Mouse (Mus musculus) lung, embryonic 14.5 days (tissue): ENCODE results near the gene Alppl2. TPM values are rescaled to one million over a fixed set of nuclear protein-coding genes. Genes with fewer than 3 reads are reported as not detected.

Source experiments
- ATAC-seq: fragments of 200-750 bp; cut with Nextera tagmentation; 2 replicates; pipeline ENCODE4 v1.8.0; 2017; ENCODE audit warnings: mild to moderate bottlenecking, moderate TSS enrichment, moderate library complexity; ENCODE audit not compliant: insufficient read depth
- DNase-seq: peaks from one replicate; pipeline ENCODE4 v3.0.0-alpha.2; 2015
- H3K27ac ChIP-seq: fragments of 300-500 bp; sonication (generic); 2 replicates; pipeline ENCODE4 v1.5.1; 2014; ENCODE audit warnings: low read depth, mild to moderate bottlenecking, moderate library complexity
- H3K27me3 ChIP-seq: fragments of 300-500 bp; sonication (generic); 2 replicates; pipeline ENCODE4 v1.6.1; 2014; ENCODE audit warnings: low read length, control low read depth; ENCODE audit not compliant: insufficient read depth
- H3K36me3 ChIP-seq: fragments of 300-500 bp; sonication (generic); 2 replicates; pipeline ENCODE4 v1.6.1; 2014; ENCODE audit warnings: control low read depth; ENCODE audit not compliant: insufficient read depth
- H3K4me1 ChIP-seq: fragments of 300-500 bp; sonication (generic); 2 replicates; pipeline ENCODE4 v1.6.1; 2014; ENCODE audit warnings: antibody characterized with exemption, control low read depth; ENCODE audit not compliant: insufficient read depth
- H3K4me2 ChIP-seq: fragments of 300-500 bp; sonication (generic); 2 replicates; pipeline ENCODE4 v1.6.1; 2014; ENCODE audit warnings: mild to moderate bottlenecking
- H3K4me3 ChIP-seq: fragments of 300-500 bp; sonication (generic); 2 replicates; pipeline ENCODE4 v1.5.1; 2014; ENCODE audit warnings: low read depth, low read length
- H3K9ac ChIP-seq: fragments of 300-500 bp; sonication (generic); 2 replicates; pipeline ENCODE4 v1.6.1; 2014
- H3K9me3 ChIP-seq: fragments of 300-500 bp; sonication (generic); 2 replicates; pipeline ENCODE4 v1.6.1; 2016; ENCODE audit warnings: low read depth, low read length, control low read depth
- CTCF ChIP-seq: IDR thresholded peaks from 2 replicates; pipeline ENCODE4 v1.5.1; 2016; ENCODE audit warnings: antibody characterized with exemption, low read depth
- WGBS: fragments of 180-500 bp; shearing (Covaris S2); extraction: QIAGEN DNeasy Blood & Tissue Kit; methylation state at CpG from one replicate; pipeline ENCODE4 v1.1.7; 2014; 5-methylcytosine and 5-hydroxymethylcytosine counted together
- polyA plus RNA-seq: library from polyadenylated mRNA; unstranded; fragments of >200 nt; fragmentation: Nextera tagmentation; extraction: Ambion mirVana; gene quantifications from 2 replicates; pipeline ENCODE4 v1.2.1, GENCODE M21; 2014

Gene Alppl2
- polyA plus RNA-seq, 1 experiment from 2014 or later = not detected

DNA sequence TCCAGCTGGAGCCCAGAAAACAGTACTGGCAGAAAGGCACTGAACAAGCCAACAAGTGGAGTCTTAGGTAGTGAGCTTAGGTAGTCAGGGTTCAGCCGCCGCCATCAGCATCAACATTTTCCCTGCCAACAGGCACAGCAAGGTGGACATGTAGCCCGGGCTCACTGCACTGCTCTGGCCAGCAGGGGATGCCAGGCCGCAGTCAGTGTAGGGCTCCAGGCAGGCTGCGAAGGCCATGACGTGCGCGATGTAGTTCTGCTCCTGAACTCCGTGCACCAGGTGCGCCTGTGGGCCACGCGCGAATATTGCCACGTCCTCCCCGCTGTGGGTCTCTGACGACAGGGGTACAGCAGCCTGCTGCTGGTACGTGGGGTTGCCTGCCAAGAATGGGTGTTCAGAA lies 2.8 kb downstream of the Alppl2 start:
- Histone ChIP-seq H3K9ac (no peak overlapping the region), H3K27ac (no peak overlapping the region), H3K27me3 (no peaks in the 10 kb centered on the region), H3K4me1 (no peaks in the 10 kb centered on the region), H3K4me3 (no peak overlapping the region), H3K36me3 (no peaks in the 10 kb centered on the region), H3K9me3 (no peaks in the 10 kb centered on the region), H3K4me2 (no peak overlapping the region)
- ATAC-seq (no peak), DNase-seq (no peak)
- WGBS = 62% methylated on average over 17 of the region's 17 CpGs
- peak; percentile 50 for TF ChIP-seq CTCF

DNA sequence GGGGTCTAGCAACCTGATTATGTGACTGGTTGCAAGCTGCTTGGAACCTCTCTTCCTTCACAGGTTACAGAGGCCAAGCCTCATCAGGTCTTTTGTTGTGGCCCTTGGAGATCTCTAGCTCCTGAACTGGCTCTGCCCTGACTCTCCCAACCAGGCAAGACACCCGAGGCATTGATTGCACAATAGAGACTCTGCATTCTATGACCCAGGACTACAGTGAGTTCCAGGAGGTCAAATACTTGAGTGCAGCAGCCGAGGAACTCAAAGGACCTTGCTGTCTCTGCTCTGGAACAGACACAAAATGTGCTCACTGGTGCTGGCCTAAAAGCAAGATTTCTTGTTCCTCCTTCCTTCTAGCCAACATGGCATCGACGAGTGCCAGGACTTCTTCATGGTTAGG lies 3.5 kb downstream of the Alppl2 start:
- H3K4me1 ChIP-seq = no peaks in the 10 kb centered on the region
- H3K36me3 ChIP-seq = no peaks in the 10 kb centered on the region
- H3K9me3 ChIP-seq = no peaks in the 10 kb centered on the region
- no peak overlapping the region for H3K9ac ChIP-seq
- H3K4me2 ChIP-seq = no peak overlapping the region
- no peak for TF ChIP-seq CTCF
- WGBS = 52% methylated on average over 4 of the region's 4 CpGs
- H3K4me3 ChIP-seq = no peak overlapping the region
- no peaks in the 10 kb centered on the region for H3K27me3 ChIP-seq
- H3K27ac ChIP-seq = no peak overlapping the region
- ATAC-seq (no peak), DNase-seq (no peak)

DNA sequence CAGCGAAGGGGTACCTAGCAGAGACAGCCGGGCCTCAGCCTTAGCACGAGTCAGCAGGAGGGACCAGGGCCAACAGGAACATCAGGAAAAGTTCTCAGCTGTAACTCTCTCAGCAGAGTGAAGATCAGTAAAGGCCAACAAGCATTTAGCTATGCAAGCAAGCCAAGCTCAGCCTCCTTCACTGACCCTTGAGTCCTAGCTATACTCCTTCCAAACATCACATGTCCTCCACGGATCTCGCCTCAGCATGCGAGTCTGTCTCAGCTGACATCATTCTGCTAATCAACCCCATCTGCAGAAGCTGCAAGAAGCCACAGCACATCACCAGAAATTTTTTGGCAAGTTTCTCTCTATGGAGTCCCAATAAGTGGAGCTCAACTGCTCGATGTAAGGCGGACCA lies 16.0 kb downstream of the Alppl2 start:
- DNase-seq (no peak), ATAC-seq (no peak)
- TF ChIP-seq CTCF = no peak
- WGBS = 68% methylated on average over 8 of the region's 8 CpGs
- Histone ChIP-seq H3K9me3 (no peaks in the 10 kb centered on the region), H3K9ac (no peak overlapping the region), H3K36me3 (no peaks in the 10 kb centered on the region), H3K4me2 (no peak overlapping the region), H3K4me3 (no peak overlapping the region), H3K27ac (no peak overlapping the region), H3K4me1 (no peaks in the 10 kb centered on the region), H3K27me3 (no peaks in the 10 kb centered on the region)

DNA sequence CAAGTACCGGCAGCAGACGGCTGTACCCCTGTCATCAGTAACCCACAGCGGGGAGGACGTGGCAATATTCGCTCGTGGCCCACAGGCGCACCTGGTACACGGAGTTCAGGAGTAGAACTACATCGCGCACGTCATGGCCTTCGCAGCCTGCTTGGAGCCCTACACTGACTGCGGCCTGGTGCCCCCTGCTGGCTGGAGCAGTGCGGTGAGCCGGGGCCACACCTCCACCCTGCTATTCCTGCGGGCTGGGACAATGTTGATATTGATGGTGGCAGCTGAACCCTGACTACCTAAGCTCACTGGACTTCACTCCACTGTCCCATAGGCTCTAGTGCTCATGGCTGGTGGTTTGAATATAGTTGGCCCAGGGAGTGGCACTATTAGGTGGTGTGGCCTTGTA lies 19.0 kb downstream of the Alppl2 start:
- H3K9me3 ChIP-seq = no peaks in the 10 kb centered on the region
- WGBS = 39% methylated on average over 16 of the region's 16 CpGs
- no peaks in the 10 kb centered on the region for H3K36me3 ChIP-seq
- H3K4me1 ChIP-seq = no peaks in the 10 kb centered on the region
- peak; percentile 62; the same call in 1 of the 2 replicates for ATAC-seq
- H3K27ac ChIP-seq = no peak overlapping the region
- H3K9ac ChIP-seq = no peak overlapping the region
- H3K4me2 ChIP-seq = no peak overlapping the region
- H3K4me3 ChIP-seq = no peak overlapping the region
- peak; percentile 36 for DNase-seq
- peak; percentile 73 for TF ChIP-seq CTCF
- H3K27me3 ChIP-seq = no peaks in the 10 kb centered on the region

DNA sequence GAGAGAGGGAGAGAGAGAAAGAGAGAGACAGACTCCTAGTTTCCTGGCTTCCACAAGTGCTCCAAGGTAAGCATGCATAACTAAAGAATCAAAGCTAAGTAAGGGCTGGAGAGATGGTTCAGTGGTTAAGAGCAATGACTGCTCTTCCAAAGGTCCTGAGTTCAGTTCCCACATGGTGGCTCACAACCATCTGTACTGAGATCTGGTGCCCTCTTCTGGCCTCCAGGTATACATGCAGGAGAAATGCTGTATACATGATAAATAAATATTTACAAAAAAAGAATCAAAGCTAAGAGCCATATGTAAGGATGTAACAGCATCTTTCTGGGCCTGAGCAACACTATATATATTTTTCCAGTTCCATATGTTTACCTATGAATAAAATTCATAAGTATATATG lies 28.8 kb downstream of the Alppl2 start:
- H3K36me3 ChIP-seq = no peaks in the 10 kb centered on the region
- no peaks in the 10 kb centered on the region for H3K4me1 ChIP-seq
- ATAC-seq = no peak
- H3K27me3 ChIP-seq = no peaks in the 10 kb centered on the region
- no peak overlapping the region for H3K4me3 ChIP-seq
- H3K27ac ChIP-seq = no peak overlapping the region
- no peak for DNase-seq
- no peak overlapping the region for H3K9ac ChIP-seq
- no peaks in the 10 kb centered on the region for H3K9me3 ChIP-seq
- TF ChIP-seq CTCF = 0 out of 2 replicates have a peak, but pooled peaks have one; percentile 18
- no peak overlapping the region for H3K4me2 ChIP-seq

DNA sequence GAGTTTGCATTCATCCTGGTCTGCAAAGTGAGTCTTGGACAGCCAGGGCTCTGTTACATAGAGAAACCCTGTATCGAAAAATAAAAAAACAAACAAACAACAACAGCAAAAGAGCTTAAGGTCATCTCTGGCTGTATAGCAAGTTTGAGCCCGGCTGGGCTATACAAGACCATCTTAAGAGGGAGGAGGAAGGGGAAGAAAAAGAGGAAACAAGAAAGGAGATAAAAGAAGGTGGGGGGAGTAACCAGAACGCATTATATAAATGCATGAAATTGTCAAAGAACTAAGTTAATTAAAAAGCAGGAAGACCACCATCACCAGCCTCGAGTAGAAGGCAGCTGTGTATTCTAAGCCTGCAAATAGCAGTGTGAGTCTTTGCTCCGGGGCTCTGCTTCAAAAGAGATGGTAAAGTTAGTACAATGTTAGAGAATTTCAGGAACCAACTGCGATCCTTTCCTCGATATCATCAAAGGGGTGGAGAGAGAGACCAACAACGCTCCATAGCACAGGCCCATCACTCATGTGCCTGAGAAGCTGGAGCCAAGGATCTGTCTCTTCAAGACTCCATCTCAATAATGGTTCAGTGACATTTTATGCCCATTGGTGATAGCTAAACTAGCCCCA lies 30.6 kb downstream of the Alppl2 start:
- TF ChIP-seq CTCF = no peak
- Histone ChIP-seq H3K9me3 (no peaks in the 10 kb centered on the region), H3K4me1 (no peaks in the 10 kb centered on the region), H3K27me3 (no peaks in the 10 kb centered on the region), H3K4me2 (no peak overlapping the region), H3K9ac (no peak overlapping the region), H3K27ac (no peak overlapping the region), H3K36me3 (no peaks in the 10 kb centered on the region), H3K4me3 (no peak overlapping the region)
- ATAC-seq (no peak), DNase-seq (no peak)
- 65% methylated on average over 8 of the region's 8 CpGs for WGBS

DNA sequence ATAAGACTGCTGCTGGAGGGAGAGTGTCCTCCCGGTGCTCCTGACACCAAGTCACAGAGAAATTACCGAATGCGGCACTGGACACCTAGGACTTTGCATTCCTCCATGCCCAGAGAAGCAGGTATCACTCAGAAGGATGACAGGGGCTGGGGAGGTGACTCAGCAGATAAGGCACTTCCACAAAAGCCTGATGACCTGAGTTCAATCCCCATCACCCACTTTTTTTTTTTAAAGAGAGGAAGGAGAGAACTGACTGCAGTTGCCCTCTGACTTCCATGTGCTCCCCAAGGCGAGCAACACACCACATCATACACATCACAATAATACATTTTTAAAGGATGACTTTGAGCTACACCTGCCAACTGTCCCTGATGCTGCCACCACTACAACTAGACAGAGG lies 32.7 kb downstream of the Alppl2 start:
- Histone ChIP-seq H3K4me1 (no peaks in the 10 kb centered on the region), H3K27ac (no peak overlapping the region), H3K36me3 (0 out of 2 replicates have a peak, but pooled peaks cover 2% of the 10 kb centered on the region), H3K4me3 (no peak overlapping the region), H3K9me3 (no peaks in the 10 kb centered on the region), H3K4me2 (no peak overlapping the region), H3K9ac (no peak overlapping the region), H3K27me3 (no peaks in the 10 kb centered on the region)
- DNase-seq (no peak), ATAC-seq (no peak)
- TF ChIP-seq CTCF = no peak
- WGBS = 75% methylated on average over 4 of the region's 4 CpGs

DNA sequence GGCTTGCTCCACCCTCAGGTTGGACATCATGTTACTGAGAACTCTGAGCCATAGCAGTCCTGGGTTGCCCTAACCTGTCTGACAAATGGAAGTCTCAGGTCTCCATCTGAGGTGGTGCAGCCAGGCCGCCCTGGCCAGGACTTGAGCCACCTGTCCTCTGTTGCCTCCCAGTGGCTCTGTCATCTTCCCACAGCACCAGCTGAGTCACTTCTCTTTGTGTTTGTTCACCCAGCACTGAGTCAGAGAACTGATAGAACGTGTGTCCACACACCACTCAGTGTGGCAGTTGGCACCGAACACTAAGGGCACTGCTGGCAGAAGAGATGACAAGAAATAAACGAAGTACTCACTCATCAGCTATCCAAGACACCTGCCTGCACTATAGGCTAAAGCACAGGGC lies 38.4 kb downstream of the Alppl2 start:
- Histone ChIP-seq H3K4me3 (no peak overlapping the region), H3K4me1 (no peaks in the 10 kb centered on the region), H3K27me3 (no peaks in the 10 kb centered on the region), H3K36me3 (peaks cover 13% of the 10 kb centered on the region), H3K27ac (no peak overlapping the region), H3K9me3 (no peaks in the 10 kb centered on the region), H3K4me2 (no peak overlapping the region), H3K9ac (no peak overlapping the region)
- TF ChIP-seq CTCF = no peak
- WGBS = 78% methylated on average over 4 of the region's 4 CpGs
- ATAC-seq (no peak), DNase-seq (no peak)
